Mouse (Mus musculus) thymus, postnatal 14 days (tissue): Measurements from ENCODE around the gene Gm20388.

Experiments
- DNase-seq: peaks from one replicate; pipeline ENCODE4 v3.0.0; 2021

Gene Gm20388

GRCm38 (mm10) chr8:122230712-122231337 lies 2320.2 kb downstream of the Gm20388 start:
- peak; percentile 63 for DNase-seq

GRCm38 (mm10) chr8:122234055-122234454 lies 2323.4 kb downstream of the Gm20388 start:
- DNase-seq: no peak

- no peak for DNase-seq
Measured at GRCm38 (mm10) chr8:122236521-122236920, 2325.9 kb downstream of the Gm20388 start.

- DNase-seq: no peak
Measured at GRCm38 (mm10) chr8:122238225-122238624, 2327.6 kb downstream of the Gm20388 start.

GRCm38 (mm10) chr8:122238731-122239130 lies 2328.1 kb downstream of the Gm20388 start:
- no peak for DNase-seq

GRCm38 (mm10) chr8:122240241-122241026 lies 2329.8 kb downstream of the Gm20388 start:
- no peak for DNase-seq

GRCm38 (mm10) chr8:122243310-122243709 lies 2332.7 kb downstream of the Gm20388 start:
- DNase-seq: no peak

GRCm38 (mm10) chr8:122245161-122245560 lies 2334.5 kb downstream of the Gm20388 start:
- no peak for DNase-seq

GRCm38 (mm10) chr8:122246257-122247211 lies 2335.9 kb downstream of the Gm20388 start:
- DNase-seq: no peak

- no peak for DNase-seq
Measured at GRCm38 (mm10) chr8:122251739-122252138, 2341.1 kb downstream of the Gm20388 start.

GRCm38 (mm10) chr8:122252366-122252765 lies 2341.7 kb downstream of the Gm20388 start:
- DNase-seq: no peak

GRCm38 (mm10) chr8:122259351-122259750 lies 2348.7 kb downstream of the Gm20388 start:
- DNase-seq: peak; percentile 70

- DNase-seq: no peak
Measured at GRCm38 (mm10) chr8:122260755-122261154, 2350.1 kb downstream of the Gm20388 start.

- no peak for DNase-seq
Measured at GRCm38 (mm10) chr8:122262835-122263234, 2352.2 kb downstream of the Gm20388 start.

- no peak for DNase-seq
Measured at GRCm38 (mm10) chr8:122264243-122264642, 2353.6 kb downstream of the Gm20388 start.

GRCm38 (mm10) chr8:122265522-122265921 lies 2354.9 kb downstream of the Gm20388 start:
- DNase-seq: no peak

- no peak for DNase-seq
Measured at GRCm38 (mm10) chr8:122266867-122267266, 2356.2 kb downstream of the Gm20388 start.

- DNase-seq: no peak
Measured at GRCm38 (mm10) chr8:122268861-122269260, 2358.2 kb downstream of the Gm20388 start.

GRCm38 (mm10) chr8:122269404-122269803 lies 2358.8 kb downstream of the Gm20388 start:
- peak; percentile 86 for DNase-seq

- DNase-seq: no peak
Measured at GRCm38 (mm10) chr8:122270555-122270954, 2359.9 kb downstream of the Gm20388 start.

- peak; percentile 91 for DNase-seq
Measured at GRCm38 (mm10) chr8:122273152-122273551, 2362.5 kb downstream of the Gm20388 start.

- peak; percentile 27 for DNase-seq
Measured at GRCm38 (mm10) chr8:122273826-122274225, 2363.2 kb downstream of the Gm20388 start.
